Mouse (Mus musculus) liver, adult 2 months (tissue): ENCODE data around the gene Ost4. TPM values are rescaled to one million over a fixed set of nuclear protein-coding genes. Genes with fewer than 3 reads are reported as not detected.

ENCODE experiments used
- DNase-seq: peaks from one replicate; pipeline ENCODE4 v3.0.0-alpha.2; 2011; ENCODE audit warnings: low read depth, low spot score; ENCODE audit errors: extremely low read depth
- H3K27ac ChIP-seq: fragments of 200-500 bp; replicated peaks from 2 replicates; pipeline ENCODE4 v1.5.1; 2012; ENCODE audit warnings: low read depth, mild to moderate bottlenecking, control low read depth, inconsistent platforms, low read length; ENCODE audit not compliant: insufficient read depth
- H3K27me3 ChIP-seq: fragments of 200-500 bp; 2 replicates; pipeline ENCODE4 v1.6.1; 2012; ENCODE audit warnings: mild to moderate bottlenecking, moderate library complexity, low read length, inconsistent platforms; ENCODE audit not compliant: control insufficient read depth, insufficient read depth
- H3K36me3 ChIP-seq: fragments of 200-500 bp; 2 replicates; pipeline ENCODE4 v1.6.1; 2012; ENCODE audit warnings: low read length, inconsistent platforms; ENCODE audit not compliant: control insufficient read depth, insufficient read depth
- H3K4me1 ChIP-seq: fragments of 200-500 bp; 2 replicates; pipeline ENCODE4 v1.6.1; 2011; ENCODE audit warnings: low read length; ENCODE audit not compliant: control insufficient read depth, insufficient read depth
- H3K4me3 ChIP-seq: fragments of 200-500 bp; 2 replicates; pipeline ENCODE4 v1.5.1; 2011; ENCODE audit warnings: low read depth, mild to moderate bottlenecking, control low read depth, low read length, moderate library complexity; ENCODE audit not compliant: insufficient read depth
- H3K79me2 ChIP-seq: fragments of 200-500 bp; 2 replicates; pipeline ENCODE4 v1.6.1; 2012; ENCODE audit warnings: inconsistent platforms, mild to moderate bottlenecking, low read length, moderate library complexity; ENCODE audit not compliant: control insufficient read depth, insufficient read depth
- H3K9ac ChIP-seq: fragments of 200-500 bp; 2 replicates; pipeline ENCODE4 v1.6.1; 2012; ENCODE audit warnings: low read depth, mild to moderate bottlenecking, control low read depth, inconsistent platforms, low read length
- CTCF ChIP-seq: fragments of 200-500 bp; IDR thresholded peaks from 2 replicates; pipeline ENCODE4 v1.5.1; 2011; ENCODE audit warnings: low read depth, low read length, control low read depth
- POLR2A ChIP-seq: fragments of 200-500 bp; IDR thresholded peaks from 2 replicates; pipeline ENCODE4 v1.6.1; 2011; ENCODE audit warnings: low read length, control low read depth; ENCODE audit not compliant: insufficient read depth; ENCODE audit errors: extremely low read depth
- WGBS: fragments of 180-500 bp; shearing (Covaris S2); methylation state at CpG from one replicate; pipeline ENCODE4 v1.1.7; 2018; 5-methylcytosine and 5-hydroxymethylcytosine counted together
- polyA plus RNA-seq: library from polyadenylated mRNA; depleted of rRNA; stranded (reverse); fragments of >200 nt; gene quantifications from 2 replicates; pipeline ENCODE4 v1.2.3, GENCODE M21; 2012; rRNA removed
- total RNA-seq: library from RNA; depleted of rRNA; stranded (reverse); fragments of >200 nt; gene quantifications from 2 replicates; pipeline ENCODE4 v1.2.3, GENCODE M21; 2014; rRNA removed

Ost4 gene
- total RNA-seq: 76.2 and 88.6 TPM in 2 replicates
- 167 and 196 TPM in 2 replicates for polyA plus RNA-seq

GRCm38 (mm10) chr5:30907413-30908059 lies at the start of gene Ost4:
Gene Ost4, minus strand, starts transcription at chr5:30907788.
- under 1% methylated on average over 58 of the region's 58 CpGs for WGBS
- H3K4me1 ChIP-seq: peaks cover 36% of the 10 kb centered on the region

DNA sequence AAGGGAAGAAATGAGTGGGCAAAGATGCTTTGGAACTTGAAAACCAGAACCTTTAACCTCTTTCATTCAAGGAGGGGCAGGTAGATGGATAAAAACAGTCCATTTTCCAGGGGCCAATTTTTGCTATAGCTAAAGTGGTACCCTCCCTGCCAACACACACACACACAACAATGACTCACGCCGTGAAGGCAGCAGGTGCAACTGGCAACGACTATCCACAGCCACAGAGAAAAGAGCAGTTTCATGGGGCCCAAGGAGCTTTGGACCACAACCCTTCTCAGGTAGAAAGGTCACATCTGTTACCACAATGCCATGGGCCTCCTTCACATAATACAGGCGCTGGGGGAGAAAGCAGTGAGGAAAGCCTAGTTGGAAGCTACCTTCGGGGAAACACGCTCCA lies 48.2 kb upstream of the Ost4 start:
- Histone ChIP-seq H3K79me2 (peaks cover 21% of the 10 kb centered on the region; the same call in 1 of the 2 replicates), H3K4me1 (peaks cover 30% of the 10 kb centered on the region), H3K4me3 (no peak overlapping the region), H3K27ac (no peak overlapping the region), H3K9ac (no peak overlapping the region), H3K36me3 (peaks cover 40% of the 10 kb centered on the region), H3K27me3 (no peaks in the 10 kb centered on the region)
- TF ChIP-seq CTCF (no peak), POLR2A (no peak)
- no peak for DNase-seq
- WGBS: 86% methylated on average over 6 of the region's 6 CpGs

More at GRCm38 (mm10) chr5:30907413-30908059, at the start of gene Ost4:
- Histone ChIP-seq H3K4me3 (peak within 1 kb of the TSS; percentile 88), H3K79me2 (peaks cover 18% of the 10 kb centered on the region; the same call in 1 of the 2 replicates), H3K9ac (peak within 1 kb of the TSS; percentile 94), H3K36me3 (peaks cover 8% of the 10 kb centered on the region; the same call in 1 of the 2 replicates), H3K27ac (peak within 1 kb of the TSS; percentile 93), H3K27me3 (no peaks in the 10 kb centered on the region)
- TF ChIP-seq POLR2A (peak; percentile 98), CTCF (no peak)
- DNase-seq: peak; percentile 90

DNA sequence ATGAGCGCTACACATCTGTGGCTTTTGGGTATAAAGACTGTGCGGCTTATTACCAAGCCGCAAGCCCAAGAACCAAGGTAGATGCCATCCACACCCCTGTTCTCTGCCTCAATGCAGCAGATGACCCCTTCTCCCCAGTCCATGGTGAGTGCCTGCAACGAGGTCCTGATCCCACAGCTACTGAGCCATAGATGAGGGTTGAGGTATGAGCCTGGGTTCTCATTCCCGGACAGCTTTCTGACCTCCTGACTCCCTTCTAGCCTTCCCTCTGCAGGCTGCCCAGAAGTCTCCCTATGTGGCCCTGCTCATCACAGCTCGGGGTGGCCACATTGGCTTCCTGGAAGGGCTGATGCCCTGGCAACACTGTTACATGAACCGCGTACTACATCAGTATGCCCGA lies 47.0 kb upstream of the Ost4 start:
- H3K36me3 ChIP-seq: peaks cover 40% of the 10 kb centered on the region
- 90% methylated on average over 9 of the region's 9 CpGs for WGBS
- DNase-seq: no peak

DNA sequence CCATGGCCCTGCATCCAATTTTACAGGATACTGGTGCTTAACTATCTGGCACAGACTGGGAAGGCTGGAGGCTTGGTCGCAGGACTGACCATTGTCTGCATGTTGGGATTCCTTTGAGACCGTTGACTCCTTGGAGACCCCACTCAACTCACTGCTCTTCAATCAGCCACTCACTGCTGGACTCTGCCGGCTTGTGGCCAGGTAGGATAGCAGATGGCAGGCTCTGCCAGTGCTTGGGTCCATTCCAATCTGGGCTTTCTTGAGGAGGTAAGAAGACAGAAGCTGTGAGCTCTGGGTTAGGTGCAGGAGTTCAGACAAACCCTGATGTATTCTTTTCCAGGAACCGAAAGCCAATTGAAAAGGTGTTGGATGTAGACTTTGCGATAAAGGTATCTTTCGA lies 46.5 kb upstream of the Ost4 start:
- TF ChIP-seq CTCF (no peak), POLR2A (no peak)

More for the DNA sequence above, 47.0 kb upstream of the Ost4 start:
- no peak for TF ChIP-seq POLR2A
- TF ChIP-seq CTCF: no peak
- Histone ChIP-seq H3K79me2 (peaks cover 16% of the 10 kb centered on the region; the same call in 1 of the 2 replicates), H3K27me3 (no peaks in the 10 kb centered on the region), H3K4me1 (peaks cover 30% of the 10 kb centered on the region), H3K9ac (no peak overlapping the region), H3K27ac (no peak overlapping the region), H3K4me3 (no peak overlapping the region)

DNA sequence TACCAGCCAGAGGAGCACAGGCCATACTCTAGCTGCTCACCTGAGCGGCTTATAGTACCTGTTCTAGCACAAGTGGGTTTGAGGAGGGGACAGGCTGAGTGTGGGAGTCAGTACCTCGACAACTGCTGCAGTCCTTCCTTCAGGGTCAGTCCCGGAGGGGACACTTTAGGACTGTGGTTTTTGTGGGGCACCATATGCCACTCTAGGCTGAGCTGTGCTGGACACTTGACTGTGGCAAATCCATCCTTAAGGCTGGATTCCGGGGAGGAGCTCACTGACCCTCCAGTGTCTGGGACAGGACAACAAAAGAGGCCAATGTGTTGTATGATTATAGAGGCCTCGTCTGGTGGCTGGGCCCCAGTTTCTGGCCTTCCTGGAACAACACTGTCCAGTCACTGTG lies 45.0 kb upstream of the Ost4 start:
- WGBS: 76% methylated on average over 5 of the region's 5 CpGs
- peaks cover under 1% of the 10 kb centered on the region; the same call in 1 of the 2 replicates for H3K79me2 ChIP-seq
- H3K36me3 ChIP-seq: peaks cover 29% of the 10 kb centered on the region
- H3K4me3 ChIP-seq: no peak overlapping the region
- TF ChIP-seq CTCF: no peak
- H3K27me3 ChIP-seq: no peaks in the 10 kb centered on the region
- H3K27ac ChIP-seq: peak overlapping the region; percentile 32
- no peak for DNase-seq
- H3K4me1 ChIP-seq: peaks cover 22% of the 10 kb centered on the region
- H3K9ac ChIP-seq: no peak overlapping the region

More for the DNA sequence above, 46.5 kb upstream of the Ost4 start:
- Histone ChIP-seq H3K27me3 (no peaks in the 10 kb centered on the region), H3K36me3 (peaks cover 40% of the 10 kb centered on the region), H3K27ac (no peak overlapping the region), H3K4me3 (no peak overlapping the region), H3K79me2 (peaks cover 15% of the 10 kb centered on the region; the same call in 1 of the 2 replicates), H3K9ac (no peak overlapping the region), H3K4me1 (peaks cover 31% of the 10 kb centered on the region)
- DNase-seq: no peak
- WGBS: 89% methylated on average over 6 of the region's 6 CpGs

GRCm38 (mm10) chr5:30951706-30952105 lies 44.1 kb upstream of the Ost4 start:
- 19% methylated on average over 6 of the region's 6 CpGs for WGBS
- Histone ChIP-seq H3K27ac (peak overlapping the region; percentile 32), H3K4me3 (no peak overlapping the region), H3K36me3 (peaks cover 26% of the 10 kb centered on the region), H3K79me2 (no peaks in the 10 kb centered on the region; the same call in 1 of the 2 replicates), H3K9ac (no peak overlapping the region), H3K4me1 (peaks cover 22% of the 10 kb centered on the region), H3K27me3 (no peaks in the 10 kb centered on the region)
- DNase-seq: peak; percentile 86
- TF ChIP-seq CTCF (no peak), POLR2A (no peak)
